Mouse (Mus musculus): ENCODE results near the gene Unc5a. TPM values are rescaled to one million over a fixed set of nuclear protein-coding genes. Genes with fewer than 3 reads are reported as not detected.

Unc5a gene
- total RNA-seq, 2 experiments from 2014 or later: 0.77 to 10.8 TPM

DNA sequence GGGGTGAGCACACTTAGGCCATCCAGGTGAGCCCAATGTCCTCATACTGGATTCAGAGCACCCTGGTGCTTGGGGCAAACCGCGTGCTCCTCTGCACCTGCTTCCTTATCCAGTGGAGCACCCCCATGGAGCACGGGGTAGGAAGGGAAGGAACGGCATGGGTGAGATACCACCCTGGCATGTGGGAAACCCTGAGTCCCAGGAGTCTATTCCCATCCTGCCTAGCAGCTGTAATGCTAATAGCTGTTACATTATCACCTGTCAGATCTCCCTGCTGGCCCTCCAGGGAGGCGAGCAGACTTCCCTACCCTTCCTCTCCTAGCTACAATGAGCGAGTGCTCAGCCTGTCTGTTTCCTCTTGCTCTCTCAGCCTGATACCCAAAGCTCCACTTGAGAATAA, 46.0 kb downstream of the Unc5a start:
- no peak for ATAC-seq (replicated peaks; ENCODE audit: low FRiP score, poor library complexity, severe bottlenecking)

DNA sequence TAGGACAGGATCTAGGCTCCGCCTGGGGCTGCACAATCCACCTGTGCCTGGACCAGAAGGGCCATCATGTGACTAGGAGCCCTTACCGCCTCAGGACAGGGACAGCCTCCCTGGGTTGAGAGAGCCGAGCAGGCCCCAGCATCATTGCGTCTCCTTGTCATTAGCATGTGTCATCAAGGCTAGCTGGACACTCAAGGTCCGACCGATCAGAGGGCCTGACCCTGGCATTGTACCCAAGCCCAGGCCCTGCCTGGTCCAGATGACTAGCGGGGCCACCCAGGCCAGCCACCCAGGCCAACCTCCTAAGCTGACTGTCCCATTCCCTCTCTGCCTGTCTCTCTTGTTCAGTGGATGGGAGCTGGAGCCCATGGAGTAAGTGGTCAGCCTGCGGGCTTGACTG, 48.4 kb downstream of the Unc5a start:
- no peak for ATAC-seq (replicated peaks; ENCODE audit: low FRiP score, poor library complexity, severe bottlenecking)

DNA sequence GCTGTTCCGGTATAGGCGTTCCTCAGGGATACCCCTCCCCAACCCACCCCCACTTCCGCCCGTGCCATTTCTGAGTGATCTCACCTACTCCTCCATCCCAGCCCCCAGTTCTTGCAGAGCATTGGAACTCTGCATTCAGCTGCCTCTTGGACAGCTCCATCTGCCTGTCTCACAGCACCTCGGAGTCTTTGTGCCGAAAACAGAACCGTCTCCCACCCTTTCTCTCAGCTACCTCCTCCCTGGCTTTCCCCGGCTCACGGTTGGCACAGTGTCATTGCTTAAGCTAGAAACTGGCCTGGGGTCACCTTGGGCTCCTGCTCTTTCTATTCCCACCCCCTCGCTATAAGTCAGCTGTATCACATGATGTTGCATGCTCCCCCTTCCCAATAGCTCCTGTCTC, 51.2 kb downstream of the Unc5a start:
- ATAC-seq (replicated peaks; ENCODE audit: low FRiP score, poor library complexity, severe bottlenecking): no peak

DNA sequence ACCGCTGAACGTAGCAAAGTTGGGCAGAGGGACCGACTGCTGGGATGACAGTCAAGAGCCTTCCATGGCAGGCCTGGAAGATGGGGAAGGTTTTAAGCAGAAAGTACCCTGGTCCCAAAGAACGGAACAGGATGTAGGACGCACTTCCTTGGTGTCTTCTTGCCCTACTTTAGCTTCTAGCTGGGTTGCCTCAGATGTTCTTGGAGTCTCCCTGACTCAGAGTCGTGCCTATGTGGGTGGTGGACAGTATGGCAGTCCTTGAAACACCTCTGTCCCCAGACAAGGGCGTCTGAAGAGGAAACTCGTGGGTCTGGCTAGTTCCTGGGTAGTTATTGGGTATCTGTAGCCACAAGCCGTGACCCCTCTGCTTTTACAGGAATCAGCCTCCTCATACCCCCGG, 52.9 kb downstream of the Unc5a start:
- no peak for ATAC-seq (replicated peaks; ENCODE audit: low FRiP score, poor library complexity, severe bottlenecking)

DNA sequence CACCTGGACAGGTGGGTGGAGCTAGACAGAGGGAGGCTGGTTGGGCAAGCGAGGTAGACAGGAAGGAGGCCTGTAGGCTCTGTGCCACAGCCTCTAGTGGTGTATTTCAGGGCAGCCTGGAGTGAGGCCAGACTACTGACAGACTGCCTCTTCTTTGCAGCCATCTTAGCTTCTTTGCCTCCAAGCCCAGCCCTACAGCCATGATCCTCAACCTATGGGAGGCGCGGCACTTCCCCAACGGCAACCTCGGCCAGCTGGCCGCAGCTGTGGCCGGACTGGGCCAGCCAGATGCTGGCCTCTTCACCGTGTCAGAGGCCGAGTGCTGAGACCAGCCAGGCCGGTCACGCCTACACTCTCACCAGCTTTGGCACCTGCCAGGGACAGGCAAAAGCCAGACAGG, 55.4 kb downstream of the Unc5a start:
- no peak for ATAC-seq (replicated peaks; ENCODE audit: low FRiP score, poor library complexity, severe bottlenecking)

DNA sequence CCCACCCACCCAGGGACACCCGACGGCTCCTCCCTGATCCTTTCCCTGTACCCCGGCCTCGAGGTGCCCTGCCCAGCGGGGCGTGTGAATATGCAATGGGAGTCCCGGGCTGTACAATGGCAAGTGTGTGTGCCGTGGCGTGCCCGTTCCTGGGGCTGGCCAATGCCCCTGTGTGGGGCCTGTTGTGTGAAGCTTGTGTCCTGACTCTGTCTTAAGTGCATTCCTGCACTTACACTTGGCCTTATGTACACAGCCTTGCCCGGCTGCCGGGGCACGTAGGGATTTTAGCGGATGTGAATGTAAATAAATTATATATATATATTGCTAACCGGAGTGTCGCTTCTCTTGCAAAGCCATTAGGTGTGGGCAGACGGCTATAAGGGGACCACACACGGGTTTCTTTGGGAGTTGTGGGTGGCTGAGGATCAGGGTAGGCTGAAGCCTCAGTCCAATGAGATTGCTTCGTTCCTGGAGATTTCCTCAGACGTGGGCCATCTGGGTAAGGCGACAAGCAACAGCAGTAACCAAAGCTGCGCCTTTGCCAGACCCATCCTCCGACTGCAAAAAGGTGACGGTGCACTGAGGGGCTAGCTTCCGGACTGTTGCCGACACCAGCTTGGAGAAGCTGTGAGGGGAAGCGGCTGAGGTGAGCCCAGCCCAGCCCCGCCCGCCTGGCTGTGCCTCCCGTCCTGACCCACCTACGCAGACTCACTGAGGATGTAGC, 56.6 kb downstream of the Unc5a start:
- ATAC-seq (replicated peaks; ENCODE audit: low FRiP score, poor library complexity, severe bottlenecking): no peak

DNA sequence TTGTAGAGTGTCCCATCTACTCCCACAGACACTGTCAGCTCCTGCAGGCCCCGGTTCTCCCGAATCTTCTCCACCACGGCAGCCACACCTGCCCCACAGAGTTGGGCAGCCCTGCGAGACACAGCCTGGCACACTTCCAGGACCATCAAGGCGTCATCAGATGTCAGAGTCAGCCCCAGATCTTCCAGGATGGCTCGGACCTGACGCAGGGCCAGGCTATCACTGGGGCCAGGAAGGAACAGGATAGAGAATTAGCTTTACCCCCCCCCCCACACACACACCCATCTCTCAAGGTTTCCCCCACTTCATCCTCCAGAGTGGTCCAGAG, 57.2 kb downstream of the Unc5a start:
- no peak for ATAC-seq (replicated peaks; ENCODE audit: low FRiP score, poor library complexity, severe bottlenecking)

DNA sequence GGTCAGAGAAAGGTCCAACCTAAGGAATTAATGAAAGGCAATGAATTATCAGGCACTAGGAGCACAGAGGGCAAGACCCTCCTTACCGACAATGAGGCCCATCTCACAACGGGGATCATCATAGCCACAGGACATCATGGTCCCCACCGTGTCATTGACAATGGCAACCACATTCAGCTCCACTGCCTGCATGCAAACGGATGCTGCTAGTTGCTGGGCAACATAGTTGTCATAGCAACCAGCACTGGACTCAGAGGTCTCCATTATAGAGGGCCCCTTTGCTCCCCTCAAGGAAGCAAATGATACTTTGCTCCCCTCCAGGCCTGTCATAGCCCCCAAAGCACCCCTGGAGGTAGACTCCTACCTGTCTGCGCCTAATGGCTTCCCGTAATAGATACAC, 59.4 kb downstream of the Unc5a start:
- ATAC-seq (replicated peaks; ENCODE audit: low FRiP score, poor library complexity, severe bottlenecking): no peak

DNA sequence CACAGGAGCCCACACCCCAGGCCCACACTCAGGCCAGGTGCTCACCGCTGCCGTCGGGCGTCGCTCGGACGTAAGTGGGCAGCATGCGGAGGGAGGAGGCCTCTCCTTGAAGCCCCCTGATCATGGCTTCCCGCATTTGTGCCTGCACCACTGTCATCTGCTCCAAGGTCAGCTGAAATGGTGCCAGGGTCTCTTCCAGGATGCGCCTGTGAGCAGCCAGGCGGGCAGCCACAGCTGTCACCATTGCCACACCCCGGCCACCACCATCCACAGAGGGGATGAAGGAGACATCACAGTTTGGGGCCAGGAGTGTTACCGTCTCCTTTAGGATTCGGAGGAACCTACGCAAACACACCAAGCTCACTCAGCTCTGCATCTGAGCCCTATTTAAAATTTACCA, 61.9 kb downstream of the Unc5a start:
- no peak for ATAC-seq (replicated peaks; ENCODE audit: low FRiP score, poor library complexity, severe bottlenecking)

DNA sequence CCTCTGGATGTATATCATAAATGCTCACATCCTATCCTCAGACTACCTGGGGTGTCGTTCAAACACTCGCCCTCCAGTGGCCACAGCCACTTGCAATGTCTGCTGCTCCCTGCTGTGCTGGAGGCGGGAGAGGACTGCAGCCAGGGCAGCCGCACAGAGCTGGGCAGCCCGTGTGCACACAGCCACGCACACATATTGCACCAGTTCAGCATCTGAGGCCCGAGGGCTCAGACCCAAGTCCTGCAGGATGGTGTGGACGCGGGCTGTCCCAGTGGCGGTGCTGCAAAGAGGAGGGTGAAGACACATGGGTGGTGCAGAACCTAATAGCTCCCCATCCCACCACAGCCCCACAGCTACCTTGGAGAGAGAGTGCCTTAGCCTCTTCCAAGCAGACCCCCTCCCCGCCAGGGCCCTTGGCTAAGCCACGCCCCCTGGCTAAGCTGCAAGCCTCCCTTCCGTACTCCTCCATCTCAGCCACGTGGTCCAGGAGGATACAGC, 62.8 kb downstream of the Unc5a start:
- ATAC-seq (replicated peaks; ENCODE audit: low FRiP score, poor library complexity, severe bottlenecking): no peak

DNA sequence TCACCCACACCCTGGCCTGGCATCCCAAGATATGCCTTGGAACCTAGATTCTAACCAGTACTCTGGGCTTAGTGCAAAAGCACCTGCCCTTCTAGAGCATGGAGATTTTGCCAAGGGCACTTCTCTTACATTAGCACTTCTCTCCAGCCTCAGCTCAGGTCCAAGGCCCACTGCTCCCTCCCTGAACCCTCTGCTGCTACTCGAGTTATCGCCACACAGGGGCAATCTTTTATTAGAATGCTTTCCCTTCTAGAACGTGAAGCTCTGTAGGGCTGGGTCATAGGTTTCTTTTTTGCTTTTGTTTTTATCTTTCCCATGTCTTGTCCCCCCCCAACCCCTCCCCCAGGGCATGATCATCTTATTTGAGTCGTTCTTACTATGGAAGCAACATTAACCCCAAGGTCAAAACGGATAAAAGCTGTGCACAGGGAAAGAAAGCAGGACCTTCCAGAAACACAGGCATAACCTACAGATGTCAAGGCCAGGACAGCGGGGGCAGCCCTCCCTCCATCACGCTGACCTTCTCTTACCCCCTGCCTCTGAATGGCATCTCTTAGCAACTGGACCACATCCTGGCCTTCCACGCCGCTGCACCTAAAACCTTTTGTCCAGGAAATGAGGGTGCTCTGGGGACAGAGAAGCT, 64.6 kb downstream of the Unc5a start:
- no peak for ATAC-seq (replicated peaks; ENCODE audit: low FRiP score, poor library complexity, severe bottlenecking)

DNA sequence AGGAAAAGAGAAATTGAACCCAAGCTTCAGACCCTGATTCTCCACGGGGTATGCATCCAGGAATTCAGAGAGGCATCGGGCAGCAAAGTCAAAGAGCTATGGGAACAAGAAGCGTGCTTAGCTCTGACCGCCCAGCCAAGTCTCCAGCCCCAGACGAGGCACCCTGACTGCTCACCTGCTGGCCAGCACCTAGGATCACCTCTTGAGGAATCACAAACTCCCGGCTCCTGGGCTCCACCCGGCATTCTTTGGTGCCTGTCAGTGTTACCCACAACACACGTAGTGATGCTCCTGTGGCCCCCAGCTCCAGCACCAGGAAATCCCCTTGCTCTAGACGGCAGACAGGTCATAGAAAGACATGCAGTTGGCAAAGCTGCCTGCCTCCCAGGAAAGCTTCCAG, 65.2 kb downstream of the Unc5a start:
- no peak for ATAC-seq (replicated peaks; ENCODE audit: low FRiP score, poor library complexity, severe bottlenecking)

DNA sequence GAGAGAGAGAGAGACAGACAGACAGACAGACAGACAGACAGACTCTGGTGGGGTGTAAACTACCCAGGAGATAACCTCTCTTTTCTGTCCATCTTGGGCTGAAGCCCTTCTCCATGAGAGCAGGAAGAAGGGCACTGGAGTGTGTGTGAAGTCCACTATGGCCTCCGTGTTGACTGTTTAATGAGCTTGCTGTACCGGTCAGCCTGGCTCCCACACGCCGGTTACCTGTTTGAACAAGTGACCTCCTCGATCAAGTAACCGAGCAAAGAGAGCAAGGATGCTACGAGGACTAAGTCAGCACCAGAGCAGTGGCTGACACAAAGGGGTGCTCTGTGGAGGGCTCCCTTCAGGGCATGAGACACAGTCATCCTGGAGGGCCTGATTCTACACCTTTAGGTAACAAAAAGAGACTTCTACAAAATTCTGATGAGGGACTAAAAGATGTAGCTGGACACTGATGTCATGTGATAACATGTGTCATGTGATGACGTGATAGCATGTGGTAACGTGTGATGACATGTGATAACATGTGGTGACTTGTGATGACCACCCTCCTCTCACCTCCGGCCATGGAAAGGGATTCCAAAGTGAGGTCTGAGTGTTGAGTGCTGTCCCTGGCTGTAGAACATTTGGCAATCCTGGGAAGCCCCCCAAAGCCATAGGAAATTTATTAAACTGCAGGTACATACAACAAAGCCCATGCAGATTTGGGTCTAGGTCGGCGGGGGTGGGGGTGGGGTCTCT, 68.1 kb downstream of the Unc5a start:
- ATAC-seq (replicated peaks; ENCODE audit: low FRiP score, poor library complexity, severe bottlenecking): no peak

DNA sequence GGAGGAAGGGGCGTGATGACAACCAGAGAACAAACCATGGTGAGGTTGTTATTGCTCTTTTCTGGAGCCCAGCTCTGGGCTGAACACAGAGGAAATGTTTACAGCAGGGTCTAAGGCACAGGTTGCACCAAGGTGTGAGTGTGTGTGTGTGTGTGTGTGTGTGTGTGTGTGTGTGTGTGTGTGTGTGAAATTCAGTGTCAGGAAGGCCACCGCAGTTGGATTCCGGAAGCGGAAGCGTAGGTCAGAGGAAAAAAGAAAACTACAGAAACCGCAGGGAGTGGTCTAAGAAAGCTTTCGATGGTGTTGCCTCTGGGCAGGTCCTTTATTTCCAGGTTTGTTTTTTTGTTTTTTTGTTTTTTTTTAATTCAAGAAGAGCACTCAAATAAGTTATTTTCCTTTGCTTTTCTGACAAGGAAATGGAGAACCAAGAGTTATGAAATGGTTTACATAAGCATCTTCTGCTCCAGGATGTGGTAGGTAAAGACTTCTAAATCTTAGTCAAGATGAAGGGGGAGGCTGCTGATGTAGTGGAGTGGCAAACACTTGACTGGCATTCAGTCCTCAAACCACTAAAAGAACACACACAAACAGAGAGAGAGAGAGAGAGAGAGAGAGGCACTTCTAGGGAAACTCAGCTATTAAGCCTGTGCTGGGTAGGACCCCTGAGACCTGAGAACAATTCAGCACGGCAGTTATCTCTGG, 68.8 kb downstream of the Unc5a start:
- no peak for ATAC-seq (replicated peaks; ENCODE audit: low FRiP score, poor library complexity, severe bottlenecking)

DNA sequence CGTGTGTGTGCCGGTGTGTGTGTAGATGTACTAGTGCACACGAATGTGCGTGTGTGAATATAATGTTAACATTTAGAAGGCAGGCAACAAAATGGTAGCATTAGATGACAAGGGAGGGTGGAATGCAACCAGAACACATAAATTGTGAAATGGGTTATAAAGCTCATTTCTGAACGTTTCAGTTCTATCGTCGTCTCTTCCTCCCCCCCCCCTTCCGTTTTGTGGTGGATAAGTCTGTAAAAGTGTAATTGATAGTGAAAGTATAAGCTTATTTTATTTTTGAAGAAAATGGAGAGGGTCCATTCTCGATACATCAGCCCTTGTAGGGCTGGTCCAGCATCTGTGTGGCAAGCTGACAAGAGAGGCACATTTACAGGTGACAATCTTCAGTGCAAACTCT, 69.5 kb downstream of the Unc5a start:
- ATAC-seq (replicated peaks; ENCODE audit: low FRiP score, poor library complexity, severe bottlenecking): no peak

DNA sequence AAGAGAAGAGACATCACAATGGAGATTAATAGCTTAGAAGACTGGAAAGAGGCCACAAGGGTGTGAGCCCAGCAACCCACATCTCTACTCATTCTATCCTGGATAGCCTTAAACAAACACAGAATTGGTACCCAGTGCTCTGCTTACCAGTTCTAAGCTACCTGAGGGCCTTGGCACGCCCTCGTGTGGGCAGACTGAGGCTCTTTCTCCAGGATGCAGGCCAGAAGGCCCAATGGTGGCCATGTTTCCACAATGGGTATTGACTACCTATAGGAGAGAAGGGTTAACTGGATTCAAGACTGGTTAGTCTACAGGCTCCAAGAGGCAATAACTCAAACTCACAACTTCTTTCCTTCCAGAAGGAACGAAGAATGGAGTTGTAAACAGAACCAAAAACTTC, 70.0 kb downstream of the Unc5a start:
- ATAC-seq (replicated peaks; ENCODE audit: low FRiP score, poor library complexity, severe bottlenecking): no peak

DNA sequence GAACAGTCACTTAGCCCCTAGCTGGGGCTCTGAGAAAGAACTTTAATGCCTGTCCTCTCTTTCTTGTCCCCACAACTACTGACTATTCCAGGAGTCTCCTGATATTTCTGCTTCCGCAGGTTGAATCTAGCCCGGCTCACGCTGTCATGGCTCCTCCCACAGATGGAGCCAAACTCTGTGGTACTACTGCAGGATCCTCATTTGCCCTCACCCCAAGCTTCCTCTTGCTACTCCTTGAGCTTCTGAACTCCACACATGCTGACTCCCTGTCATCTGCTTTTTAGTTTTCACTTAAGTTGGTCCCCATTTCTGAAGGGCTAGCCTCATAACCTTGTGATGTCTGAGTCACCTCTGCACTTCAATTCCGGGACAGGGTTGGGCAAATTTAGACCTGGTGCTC, 70.8 kb downstream of the Unc5a start:
- no peak for ATAC-seq (replicated peaks; ENCODE audit: low FRiP score, poor library complexity, severe bottlenecking)

DNA sequence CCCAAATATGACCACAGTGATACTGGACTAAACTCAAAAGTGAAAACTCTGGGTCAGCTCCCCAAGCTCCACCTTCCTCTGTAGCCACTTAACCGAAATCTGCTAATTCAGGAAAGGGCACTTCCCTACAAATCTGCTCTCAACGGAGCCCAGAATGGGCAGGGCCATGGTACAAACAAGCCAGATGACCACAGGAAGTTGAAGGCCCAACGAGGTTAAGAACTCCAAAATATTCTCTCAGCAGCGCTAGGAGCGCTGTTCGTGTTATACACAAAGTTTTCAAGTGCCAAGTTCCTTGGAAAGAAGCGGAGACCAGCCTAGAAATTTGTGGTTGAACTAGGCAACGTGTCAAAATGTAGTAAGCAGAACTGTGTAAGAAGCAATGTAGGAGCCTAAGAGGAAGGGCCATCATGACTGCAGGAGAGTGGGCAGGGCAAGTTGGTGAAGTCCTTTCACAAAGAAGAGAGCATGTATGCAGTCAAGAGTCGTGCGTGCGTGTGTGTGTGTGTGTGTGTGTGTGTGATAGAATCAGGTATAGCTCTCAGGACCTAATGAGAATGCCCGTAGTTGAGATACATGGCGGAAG, 72.1 kb downstream of the Unc5a start, which contains the start of gene Hk3:
Gene Hk3, minus strand, starts transcription at position 192 of the 586 bp plus-strand sequence.
- no peak for ATAC-seq (replicated peaks; ENCODE audit: low FRiP score, poor library complexity, severe bottlenecking)

DNA sequence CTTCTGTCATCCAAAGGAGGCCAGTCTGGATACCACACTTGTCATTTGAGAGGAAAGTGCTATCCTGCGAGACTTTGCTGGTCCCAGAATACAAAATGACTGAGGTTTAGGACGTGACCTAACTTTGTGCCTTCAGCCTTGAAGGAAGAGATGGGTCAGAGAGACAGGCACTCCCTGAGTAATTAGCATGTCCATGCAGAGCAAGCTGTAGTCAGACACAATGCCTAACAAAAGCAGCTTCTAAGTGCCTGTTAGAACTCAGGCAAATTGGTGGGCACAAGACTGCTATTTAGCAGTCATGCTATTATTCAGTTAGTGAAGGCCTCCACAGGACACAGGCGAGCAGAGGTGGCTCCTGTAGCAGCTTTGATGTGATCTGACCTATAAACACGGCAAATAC, 73.0 kb downstream of the Unc5a start:
- ATAC-seq (replicated peaks; ENCODE audit: low FRiP score, poor library complexity, severe bottlenecking): no peak

DNA sequence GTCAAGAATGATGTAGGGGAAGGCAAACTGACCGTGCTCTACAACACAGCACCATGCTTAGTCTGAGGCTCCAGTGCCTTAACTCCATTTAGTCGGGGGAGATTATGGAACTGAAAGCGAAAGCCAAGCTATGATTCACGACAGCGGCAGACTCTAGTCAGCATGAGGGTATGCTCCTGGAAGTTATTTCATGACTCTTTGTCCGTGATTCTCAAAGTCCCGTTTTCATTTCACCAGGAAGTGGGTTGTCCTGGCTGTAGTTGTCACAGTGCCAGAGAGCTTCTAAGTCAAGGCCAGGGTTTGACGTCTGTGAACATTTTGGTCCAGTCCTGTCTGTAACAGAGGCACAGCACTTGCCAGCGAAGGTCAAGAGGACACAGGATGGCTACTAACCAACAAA, 73.5 kb downstream of the Unc5a start:
- ATAC-seq (replicated peaks; ENCODE audit: low FRiP score, poor library complexity, severe bottlenecking): no peak

All from erythroblast, adult 5-6 weeks (primary cell).